8 mouse cellular contexts compared by ENCODE assay signal in the genomic region with DNA sequence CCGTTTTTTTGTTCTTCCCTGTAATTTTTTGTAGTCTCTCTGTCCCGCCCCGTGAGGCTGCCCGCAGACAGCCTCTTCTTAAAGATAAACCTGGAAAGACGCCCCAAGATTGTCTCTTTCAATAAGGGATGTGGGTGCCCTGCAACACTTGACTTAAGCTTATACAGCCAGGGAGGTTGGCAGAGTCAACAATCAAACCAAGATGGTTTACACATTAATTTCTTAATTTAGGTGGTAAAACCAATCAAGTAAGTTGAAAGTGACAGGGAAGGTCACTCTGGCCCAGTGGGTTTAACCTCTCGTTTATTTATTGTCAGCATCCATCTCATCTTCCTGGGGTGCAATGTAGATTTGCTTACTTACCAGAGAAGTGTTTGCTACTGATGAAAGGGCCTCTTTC. TPM values are rescaled to one million over a fixed set of nuclear protein-coding genes. Genes with fewer than 3 reads are reported as not detected.
DNase-seq lines count a peak whose midpoint lies in the region; ATAC-seq and TF ChIP-seq lines count a peak whose summit lies in the region.

No protein-coding gene starts in this region.

- TF ChIP-seq POLR2A in olfactory bulb, adult 2 months (IDR thresholded peaks at IDR 0.05; ENCODE audit: insufficient read depth, low read depth, low read length) = no peak

- H3K27ac ChIP-seq in lung, embryonic 16.5 days (ENCODE audit: low read length) = no peak overlapping the region
- peak overlapping the region; percentile 84; the same call in 1 of the 2 replicates for H3K27ac ChIP-seq in embryonic facial prominence, embryonic 12.5 days
- H3K27ac ChIP-seq in kidney, embryonic 16.5 days (ENCODE audit: low read length) = peak overlapping the region; percentile 97
- no peak overlapping the region for H3K27ac ChIP-seq in olfactory bulb, adult 2 months (ENCODE audit: insufficient read depth, low read depth, low read length)

- no peak for DNase-seq in lung, postnatal 36 days
- no peak for DNase-seq in ovary, postnatal 14 days (ENCODE audit: low spot score)
- no peak for DNase-seq in urinary bladder, postnatal 25 days (ENCODE audit: low spot score)
- no peak for DNase-seq in frontal cortex, postnatal 10 days (ENCODE audit: low spot score in 2 of 2)

- peaks cover 15% of the 10 kb centered on the region for H3K4me1 ChIP-seq in lung, embryonic 16.5 days (replicated peaks; ENCODE audit: control insufficient read depth, insufficient read depth, low read length)
- peaks cover 12% of the 10 kb centered on the region; the same call in 1 of the 2 replicates for H3K4me1 ChIP-seq in embryonic facial prominence, embryonic 12.5 days
- peaks cover 16% of the 10 kb centered on the region for H3K4me1 ChIP-seq in kidney, embryonic 16.5 days (ENCODE audit: insufficient read depth, low read length)
- H3K4me1 ChIP-seq in olfactory bulb, adult 2 months (ENCODE audit: control insufficient read depth, insufficient read depth, low read length) = peaks cover 9% of the 10 kb centered on the region

- no peaks in the 10 kb centered on the region for H3K27me3 ChIP-seq in lung, embryonic 16.5 days (ENCODE audit: control insufficient read depth, insufficient read depth, low read depth, low read length)
- no peaks in the 10 kb centered on the region for H3K27me3 ChIP-seq in embryonic facial prominence, embryonic 12.5 days
- H3K27me3 ChIP-seq in kidney, embryonic 16.5 days (ENCODE audit: insufficient read depth, low read length) = no peaks in the 10 kb centered on the region

- TF ChIP-seq CTCF in olfactory bulb, adult 2 months (IDR thresholded peaks at IDR 0.05; ENCODE audit: insufficient read depth, low read depth, low read length) = no peak

- no peak for ATAC-seq in lung, embryonic 16.5 days (ENCODE audit: low read depth)
- ATAC-seq in embryonic facial prominence, embryonic 12.5 days (ENCODE audit: insufficient number of reproducible peaks, insufficient read depth, low FRiP score, low TSS enrichment) = no peak
- ATAC-seq in kidney, embryonic 16.5 days (ENCODE audit: low FRiP score, low TSS enrichment) = no peak

- peak overlapping the region; percentile 87 for H3K4me3 ChIP-seq in lung, embryonic 16.5 days (ENCODE audit: low read length)
- H3K4me3 ChIP-seq in embryonic facial prominence, embryonic 12.5 days = peak overlapping the region; percentile 83
- H3K4me3 ChIP-seq in kidney, embryonic 16.5 days (ENCODE audit: low read length) = peak overlapping the region; percentile 81
- H3K4me3 ChIP-seq in olfactory bulb, adult 2 months (ENCODE audit: insufficient read depth, low read depth, low read length) = peak overlapping the region; percentile 80

- peak overlapping the region; percentile 97 for H3K4me2 ChIP-seq in lung, embryonic 16.5 days (ENCODE audit: low read depth, low read length)
- H3K4me2 ChIP-seq in embryonic facial prominence, embryonic 12.5 days (replicated peaks) = peak overlapping the region; percentile 93
- peak overlapping the region; percentile 65 for H3K4me2 ChIP-seq in kidney, embryonic 16.5 days (replicated peaks; ENCODE audit: low read depth, low read length)

- WGBS in lung, embryonic 16.5 days = 1% methylated on average over 6 of the region's 6 CpGs
- WGBS in embryonic facial prominence, embryonic 12.5 days = 2% methylated on average over 6 of the region's 6 CpGs
- 5% methylated on average over 6 of the region's 6 CpGs for WGBS in kidney, embryonic 16.5 days
- 2% methylated on average over 6 of the region's 6 CpGs for WGBS in olfactory bulb, adult 2 months

- H3K9ac ChIP-seq in lung, embryonic 16.5 days (ENCODE audit: low read length) = peak overlapping the region; percentile 87
- peak overlapping the region; percentile 78 for H3K9ac ChIP-seq in embryonic facial prominence, embryonic 12.5 days
- H3K9ac ChIP-seq in kidney, embryonic 16.5 days (replicated peaks; ENCODE audit: low read length) = peak overlapping the region; percentile 88

- H3K36me3 ChIP-seq in lung, embryonic 16.5 days (ENCODE audit: control insufficient read depth, insufficient read depth, low read length) = peaks cover 2% of the 10 kb centered on the region; the same call in 1 of the 2 replicates
- H3K36me3 ChIP-seq in embryonic facial prominence, embryonic 12.5 days = peaks cover 18% of the 10 kb centered on the region
- peaks cover 7% of the 10 kb centered on the region; the same call in 1 of the 2 replicates for H3K36me3 ChIP-seq in kidney, embryonic 16.5 days (ENCODE audit: insufficient read depth, low read length)

- H3K9me3 ChIP-seq in lung, embryonic 16.5 days (ENCODE audit: control insufficient read depth, low read length) = no peaks in the 10 kb centered on the region
- no peaks in the 10 kb centered on the region for H3K9me3 ChIP-seq in embryonic facial prominence, embryonic 12.5 days
- no peaks in the 10 kb centered on the region for H3K9me3 ChIP-seq in kidney, embryonic 16.5 days (ENCODE audit: low read length)

RNA-seq across cellular contexts. Expression of a gene that starts 0.7 kb away (rescaled TPM):
- 35.7 and 41.3 TPM in 2 replicates for polyA plus RNA-seq in lung, embryonic 16.5 days (2015; fragmentation: Nextera tagmentation; extraction: Ambion mirVana)
- 54.2 TPM in 2 replicates for polyA plus RNA-seq in embryonic facial prominence, embryonic 12.5 days (2016; fragmentation: Nextera tagmentation; extraction: Ambion mirVana)
- 55.8 and 56.2 TPM in 2 replicates for polyA plus RNA-seq in kidney, embryonic 16.5 days (2015; fragmentation: Nextera tagmentation; extraction: Ambion mirVana)
- not detected in 2 replicates for polyA plus RNA-seq in olfactory bulb, adult 2 months (2012; ENCODE audit: insufficient read depth, insufficient read length, low replicate concordance, missing spikeins)

RNA-seq across cellular contexts. Expression of a gene that starts 0.7 kb away (rescaled TPM):
- 24.8 and 25.0 TPM in 2 replicates for polyA plus RNA-seq in lung, embryonic 16.5 days (2015; fragmentation: Nextera tagmentation; extraction: Ambion mirVana)
- polyA plus RNA-seq in embryonic facial prominence, embryonic 12.5 days (2016; fragmentation: Nextera tagmentation; extraction: Ambion mirVana) = 33.4 and 34.4 TPM in 2 replicates
- polyA plus RNA-seq in kidney, embryonic 16.5 days (2015; fragmentation: Nextera tagmentation; extraction: Ambion mirVana) = 29.2 and 29.4 TPM in 2 replicates
- not detected in 2 replicates for polyA plus RNA-seq in olfactory bulb, adult 2 months (2012; ENCODE audit: insufficient read depth, insufficient read length, low replicate concordance, missing spikeins)

RNA-seq across cellular contexts. Expression of a gene that starts 34.7 kb away (rescaled TPM):
- 5.7 and 6.3 TPM in 2 replicates for polyA plus RNA-seq in lung, embryonic 16.5 days (2015; fragmentation: Nextera tagmentation; extraction: Ambion mirVana)
- polyA plus RNA-seq in embryonic facial prominence, embryonic 12.5 days (2016; fragmentation: Nextera tagmentation; extraction: Ambion mirVana) = 0.49 TPM in 1 of 2 replicates, not detected in the other
- polyA plus RNA-seq in kidney, embryonic 16.5 days (2015; fragmentation: Nextera tagmentation; extraction: Ambion mirVana) = 0.16 and 0.46 TPM in 2 replicates
- polyA plus RNA-seq in olfactory bulb, adult 2 months (2012; ENCODE audit: insufficient read depth, insufficient read length, low replicate concordance, missing spikeins) = not detected in 2 replicates

RNA-seq across cellular contexts. Expression of a gene that starts 49.9 kb away (rescaled TPM):
- 144 and 155 TPM in 2 replicates for polyA plus RNA-seq in lung, embryonic 16.5 days (2015; fragmentation: Nextera tagmentation; extraction: Ambion mirVana)
- 174 and 176 TPM in 2 replicates for polyA plus RNA-seq in embryonic facial prominence, embryonic 12.5 days (2016; fragmentation: Nextera tagmentation; extraction: Ambion mirVana)
- 159 TPM in 2 replicates for polyA plus RNA-seq in kidney, embryonic 16.5 days (2015; fragmentation: Nextera tagmentation; extraction: Ambion mirVana)
- polyA plus RNA-seq in olfactory bulb, adult 2 months (2012; ENCODE audit: insufficient read depth, insufficient read length, low replicate concordance, missing spikeins) = not detected in 2 replicates

Comparison
In these comparisons a context has a peak if more than half of its experiments do, and no peak if none do; other contexts are left out.
1. H3K27ac ChIP-seq: peak in embryonic facial prominence, embryonic 12.5 days (single experiment) and kidney, embryonic 16.5 days (single experiment); none in lung, embryonic 16.5 days (single experiment) and olfactory bulb, adult 2 months (single experiment).
2. RNA of a gene that starts 0.7 kb away (polyA plus RNA-seq): 55.8 to 56.2 TPM in kidney, embryonic 16.5 days, 54.2 TPM in embryonic facial prominence, embryonic 12.5 days and 35.7 to 41.3 TPM in lung, embryonic 16.5 days; not detected in olfactory bulb, adult 2 months; every median in the first group is over 10 times any median in the second.
3. RNA of a gene that starts 0.7 kb away (polyA plus RNA-seq): 33.4 to 34.4 TPM in embryonic facial prominence, embryonic 12.5 days, 29.2 to 29.4 TPM in kidney, embryonic 16.5 days and 24.8 to 25.0 TPM in lung, embryonic 16.5 days; not detected in olfactory bulb, adult 2 months; every median in the first group is over 10 times any median in the second.
4. Peak in every context shown above with its lines, with median percentiles within 50 percentile points of each other: H3K4me2 ChIP-seq, H3K4me3 ChIP-seq and H3K9ac ChIP-seq.